Mouse (Mus musculus): ENCODE measurements around the gene Tuba1b. TPM values are rescaled to one million over a fixed set of nuclear protein-coding genes. Genes with fewer than 3 reads are reported as not detected.
A peak's percentile ranks its signal among the peaks of the same experiment; 100 is the strongest.
"Not testable (repeated sequence)": the region's sequence is repeated elsewhere in the genome, so short reads cannot be mapped to it uniquely, and the experiment has no call there.

Tuba1b gene
- polyA plus RNA-seq, 1 experiment: 182 TPM

GRCm38 (mm10) chr15:98953401-98954356 is 19.3 kb upstream of the Tuba1b start, which contains the start of the genes Gm49450 and Tuba1a:
Gene Gm49450, minus strand, starts transcription at chr15:98953551.
Gene Tuba1a, minus strand, starts transcription at chr15:98953703.
- H3K9me3 ChIP-seq: no peaks in the 10 kb centered on the region
- TF ChIP-seq GATA1 (IDR thresholded peaks at IDR 0.05; ENCODE audit: borderline replicate concordance, low read length): no peak
- no peak for TF ChIP-seq FLI1 (IDR thresholded peaks at IDR 0.05; ENCODE audit: low read length)
- peaks cover 22% of the 10 kb centered on the region for H3K4me1 ChIP-seq
- peak within 1 kb of the TSS; percentile 99 for H3K4me3 ChIP-seq (replicated peaks)
- peaks cover 23% of the 10 kb centered on the region for H3K36me3 ChIP-seq (replicated peaks; ENCODE audit: low read length)
- H3K27me3 ChIP-seq (replicated peaks): no peaks in the 10 kb centered on the region

GRCm38 (mm10) chr15:98952751-98953400 is 18.5 kb upstream of the Tuba1b start:
- H3K4me3 ChIP-seq (replicated peaks): peak overlapping the region; percentile 99
- TF ChIP-seq FLI1 (IDR thresholded peaks at IDR 0.05; ENCODE audit: low read length): no peak
- no peak for TF ChIP-seq GATA1 (IDR thresholded peaks at IDR 0.05; ENCODE audit: borderline replicate concordance, low read length)
- peaks cover 22% of the 10 kb centered on the region for H3K4me1 ChIP-seq
- H3K27me3 ChIP-seq (replicated peaks): no peaks in the 10 kb centered on the region
- peaks cover 20% of the 10 kb centered on the region for H3K36me3 ChIP-seq (replicated peaks; ENCODE audit: low read length)
- H3K9me3 ChIP-seq: no peaks in the 10 kb centered on the region

GRCm38 (mm10) chr15:98952063-98952455 is 17.7 kb upstream of the Tuba1b start:
- H3K36me3 ChIP-seq (replicated peaks; ENCODE audit: low read length): peaks cover 20% of the 10 kb centered on the region
- H3K27me3 ChIP-seq (replicated peaks): no peaks in the 10 kb centered on the region
- H3K9me3 ChIP-seq: no peaks in the 10 kb centered on the region
- H3K4me3 ChIP-seq (replicated peaks): peak overlapping the region; percentile 99
- peaks cover 22% of the 10 kb centered on the region for H3K4me1 ChIP-seq
- TF ChIP-seq GATA1 (IDR thresholded peaks at IDR 0.05; ENCODE audit: borderline replicate concordance, low read length) (no peak), FLI1 (IDR thresholded peaks at IDR 0.05; ENCODE audit: low read length) (no peak)

- peak overlapping the region; percentile 99 for H3K4me3 ChIP-seq (replicated peaks)
- not testable (repeated sequence) for H3K27me3 ChIP-seq (replicated peaks)
Measured at GRCm38 (mm10) chr15:98951122-98952062, 17.0 kb upstream of the Tuba1b start.

GRCm38 (mm10) chr15:98949607-98949892 is 15.2 kb upstream of the Tuba1b start:
- no peaks in the 10 kb centered on the region for H3K27me3 ChIP-seq (replicated peaks)
- peaks cover 6% of the 10 kb centered on the region; the same call in 1 of the 2 replicates for H3K9me3 ChIP-seq
- no peak overlapping the region for H3K4me3 ChIP-seq (replicated peaks)
- TF ChIP-seq GATA1 (IDR thresholded peaks at IDR 0.05; ENCODE audit: borderline replicate concordance, low read length) (no peak), FLI1 (IDR thresholded peaks at IDR 0.05; ENCODE audit: low read length) (no peak)
- H3K36me3 ChIP-seq (replicated peaks; ENCODE audit: low read length): peaks cover 17% of the 10 kb centered on the region
- H3K4me1 ChIP-seq: peaks cover 16% of the 10 kb centered on the region

More at GRCm38 (mm10) chr15:98951122-98952062, 17.0 kb upstream of the Tuba1b start:
- Histone ChIP-seq H3K36me3 (replicated peaks; ENCODE audit: low read length) (peaks cover 18% of the 10 kb centered on the region), H3K4me1 (peaks cover 22% of the 10 kb centered on the region)
- H3K9me3 ChIP-seq: not testable (repeated sequence)

- H3K36me3 ChIP-seq (replicated peaks; ENCODE audit: low read length): peaks cover 17% of the 10 kb centered on the region
- H3K4me3 ChIP-seq (replicated peaks): no peak overlapping the region
- H3K27me3 ChIP-seq (replicated peaks): no peaks in the 10 kb centered on the region
- peaks cover 8% of the 10 kb centered on the region; the same call in 1 of the 2 replicates for H3K9me3 ChIP-seq
- no peak for TF ChIP-seq FLI1 (IDR thresholded peaks at IDR 0.05; ENCODE audit: low read length)
- TF ChIP-seq GATA1 (IDR thresholded peaks at IDR 0.05; ENCODE audit: borderline replicate concordance, low read length): no peak
- H3K4me1 ChIP-seq: peaks cover 13% of the 10 kb centered on the region
Measured at GRCm38 (mm10) chr15:98948857-98949606, 14.7 kb upstream of the Tuba1b start.

- Histone ChIP-seq H3K9me3 (peaks cover 8% of the 10 kb centered on the region; the same call in 1 of the 2 replicates), H3K4me3 (replicated peaks) (no peak overlapping the region), H3K4me1 (peaks cover 8% of the 10 kb centered on the region), H3K27me3 (replicated peaks) (no peaks in the 10 kb centered on the region), H3K36me3 (replicated peaks; ENCODE audit: low read length) (peaks cover 17% of the 10 kb centered on the region)
- TF ChIP-seq FLI1 (IDR thresholded peaks at IDR 0.05; ENCODE audit: low read length) (no peak), GATA1 (IDR thresholded peaks at IDR 0.05; ENCODE audit: borderline replicate concordance, low read length) (no peak)
Measured at GRCm38 (mm10) chr15:98948382-98948781, 14.0 kb upstream of the Tuba1b start.

GRCm38 (mm10) chr15:98947884-98948283 is 13.5 kb upstream of the Tuba1b start:
- TF ChIP-seq GATA1 (IDR thresholded peaks at IDR 0.05; ENCODE audit: borderline replicate concordance, low read length): no peak
- no peak for TF ChIP-seq FLI1 (IDR thresholded peaks at IDR 0.05; ENCODE audit: low read length)

More at GRCm38 (mm10) chr15:98947884-98948283, 13.5 kb upstream of the Tuba1b start:
- peaks cover 17% of the 10 kb centered on the region for H3K36me3 ChIP-seq (replicated peaks; ENCODE audit: low read length)
- no peak overlapping the region for H3K4me3 ChIP-seq (replicated peaks)
- H3K4me1 ChIP-seq: peaks cover 7% of the 10 kb centered on the region
- no peaks in the 10 kb centered on the region for H3K27me3 ChIP-seq (replicated peaks)
- H3K9me3 ChIP-seq: peaks cover 8% of the 10 kb centered on the region; the same call in 1 of the 2 replicates
